Mouse (Mus musculus) urinary bladder, postnatal 14 days (tissue): ENCODE results near the gene Cdh24.

Experiments
- DNase-seq: peaks from one replicate; pipeline ENCODE4 v3.0.0; 2021; ENCODE audit warnings: low spot score

Cdh24 gene

GRCm38 (mm10) chr14:54605752-54606321 lies 35.3 kb downstream of the Cdh24 start, which contains the start of gene 4931414P19Rik:
TSS of gene 4931414P19Rik (minus strand) at chr14:54605993.
- peak; percentile 86 for DNase-seq

- no peak for DNase-seq
These were observed 37.5 kb downstream of the Cdh24 start for GRCm38 (mm10) chr14:54603686-54604085.

GRCm38 (mm10) chr14:54603038-54603654 lies 38.0 kb downstream of the Cdh24 start:
- peak; percentile 96 for DNase-seq

DNA sequence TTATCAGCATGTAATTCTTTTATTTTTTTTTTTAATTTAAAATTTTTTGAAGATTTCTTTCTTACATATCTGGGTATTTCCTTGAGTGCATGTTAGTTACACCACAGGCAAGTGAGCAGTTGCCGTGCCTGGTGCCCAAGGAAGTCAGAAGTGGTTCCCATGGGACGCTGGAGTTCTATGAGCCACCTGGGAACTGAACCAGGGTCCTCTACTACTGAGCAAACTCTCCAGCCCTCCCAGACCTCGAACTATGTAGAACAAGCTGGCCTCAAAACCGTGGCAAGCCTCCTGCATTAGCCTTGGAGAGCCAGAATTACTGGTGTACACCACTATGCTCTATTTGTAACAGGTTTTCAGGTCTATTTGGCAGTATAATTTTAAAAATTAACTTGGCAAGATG lies 38.6 kb downstream of the Cdh24 start:
- no peak for DNase-seq

GRCm38 (mm10) chr14:54601601-54602000 lies 39.6 kb downstream of the Cdh24 start:
- DNase-seq: no peak

DNA sequence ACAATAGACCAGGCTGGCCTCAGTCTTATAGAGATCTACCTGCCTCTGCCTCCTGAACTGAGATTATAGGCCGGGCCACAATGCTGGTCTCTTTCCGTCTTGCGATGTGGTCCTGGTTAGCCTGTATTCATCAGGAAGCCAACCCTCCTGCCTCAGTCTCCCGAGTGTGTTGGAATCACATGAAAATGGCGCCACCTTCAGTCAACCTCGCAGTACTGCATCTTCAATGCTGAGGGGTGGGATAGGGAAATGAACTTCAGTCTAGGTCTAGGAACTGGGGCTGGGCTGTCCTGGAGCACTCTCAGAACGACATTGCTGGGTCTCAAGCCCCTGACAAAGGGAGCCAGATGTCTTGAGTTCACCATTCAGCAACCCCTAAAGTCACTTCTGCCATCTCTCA lies 44.1 kb downstream of the Cdh24 start:
- DNase-seq: no peak

DNA sequence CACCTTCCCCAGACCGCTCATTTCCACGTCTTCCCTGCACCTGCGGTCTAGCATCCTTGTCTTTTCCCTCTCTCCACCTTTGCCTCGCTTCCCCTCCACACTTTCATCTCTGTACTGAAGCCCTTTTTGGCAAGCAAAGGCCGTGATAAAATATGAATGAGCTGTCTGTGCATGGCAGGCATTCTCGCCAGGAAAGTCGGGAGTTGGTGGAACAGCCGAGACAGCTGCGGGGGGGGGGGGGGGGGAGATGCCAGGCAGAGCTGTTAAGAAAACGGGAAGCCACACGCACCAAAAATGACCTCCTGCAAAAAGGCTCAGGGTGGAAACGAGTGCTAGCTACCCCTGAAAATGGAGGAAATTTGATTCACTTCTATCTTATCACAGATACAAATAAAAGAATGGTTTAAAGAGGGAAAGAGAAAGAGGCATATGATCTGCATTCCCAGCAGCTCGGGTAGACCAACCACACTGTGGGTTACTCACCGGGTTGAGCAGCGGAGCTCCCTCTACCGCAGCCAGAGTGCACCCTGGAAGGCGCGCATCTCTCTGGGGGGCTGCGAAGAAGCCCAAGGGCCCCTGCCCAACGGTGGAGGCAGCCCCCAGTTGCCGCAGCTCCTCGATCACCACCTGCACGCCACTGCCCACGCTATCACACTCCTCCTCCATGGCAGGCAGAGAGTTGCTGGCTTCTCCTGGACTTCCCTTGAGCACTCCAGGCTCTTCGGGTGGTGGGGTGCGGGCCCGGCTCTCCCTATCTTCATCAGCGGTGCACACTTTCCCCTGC lies 46.3 kb downstream of the Cdh24 start:
- no peak for DNase-seq

- no peak for DNase-seq
These were observed 47.1 kb downstream of the Cdh24 start for GRCm38 (mm10) chr14:54594055-54594454.

GRCm38 (mm10) chr14:54592319-54592934 lies 48.7 kb downstream of the Cdh24 start:
- no peak for DNase-seq

DNA sequence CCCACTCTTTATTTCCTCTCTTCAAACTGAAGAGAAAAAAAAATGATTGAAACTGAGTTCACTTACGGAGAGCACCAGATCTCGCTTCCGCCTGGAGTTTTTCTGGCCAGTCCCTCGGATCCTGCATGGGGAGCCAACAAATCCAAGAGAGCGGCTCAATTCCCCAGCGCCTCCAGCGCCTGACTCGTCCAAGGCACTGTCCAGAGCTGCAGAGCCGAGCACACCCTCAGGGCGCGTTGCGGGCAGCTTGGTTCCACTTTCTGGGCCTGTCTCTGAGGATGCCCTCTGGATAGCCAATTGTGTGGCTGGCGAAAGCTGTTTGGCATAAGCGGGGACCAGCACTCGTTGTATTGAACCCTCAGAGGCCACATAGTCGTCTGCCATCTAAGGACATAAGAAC lies 50.1 kb downstream of the Cdh24 start:
- no peak for DNase-seq

- peak; percentile 67 for DNase-seq
These were observed 57.4 kb downstream of the Cdh24 start for GRCm38 (mm10) chr14:54583681-54584338.

DNA sequence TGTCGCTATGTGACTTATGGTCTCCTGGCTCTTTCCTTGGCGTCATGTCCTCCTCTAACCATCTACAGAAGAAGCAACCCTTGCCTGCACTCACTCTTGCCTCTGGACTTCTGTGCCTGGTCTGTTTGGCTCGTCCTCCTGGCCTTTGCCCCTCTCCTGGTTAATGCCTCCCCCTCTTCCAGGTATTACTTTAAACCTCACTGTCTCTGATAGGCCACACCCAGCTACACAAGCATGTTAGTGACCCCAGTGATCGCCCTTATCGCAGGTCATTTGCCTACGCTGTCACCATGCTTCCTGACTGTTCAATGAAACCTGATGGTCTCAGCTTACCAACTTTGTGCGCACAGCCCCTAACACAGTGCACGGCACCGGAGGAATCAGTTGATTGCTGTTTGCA lies 58.6 kb downstream of the Cdh24 start:
- DNase-seq: no peak
